ENCODE assay signal across 26 mouse cellular contexts in the genomic region with DNA sequence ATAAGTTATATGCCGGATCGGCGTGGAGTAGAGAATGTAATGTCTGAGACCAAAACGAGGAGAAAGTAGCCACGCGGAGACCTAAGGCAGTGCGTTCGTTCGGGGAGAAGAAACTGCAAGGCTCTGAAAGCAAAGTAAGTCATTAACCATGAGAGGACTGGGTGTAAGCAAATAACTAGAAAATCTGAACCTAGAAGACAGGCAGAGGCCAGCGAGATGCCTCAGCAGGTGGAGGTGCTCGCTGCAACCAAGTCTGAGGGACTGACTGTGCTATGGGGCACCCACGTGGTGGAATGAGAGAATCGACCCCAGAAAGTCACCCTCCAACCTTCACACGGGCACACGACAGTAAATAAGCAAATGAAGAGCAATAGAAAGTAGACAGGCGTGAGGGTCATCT. TPM values are rescaled to one million over a fixed set of nuclear protein-coding genes. Genes with fewer than 3 reads are reported as not detected.
A peak's percentile ranks its signal among the peaks of the same experiment; 100 is the strongest.
DNase-seq lines count a peak whose midpoint lies in the region; ATAC-seq and TF ChIP-seq lines count a peak whose summit lies in the region.
"Had no signal": no experiment of that assay in that cellular context is flagged by ENCODE, and none has a peak within 500 bp of the region (broad histone marks: within the 10 kb centered on the region; RNA-seq: fewer than 3 reads in every experiment).

No protein-coding gene starts in this region.

- no peak for TF ChIP-seq CTCF in intestine, postnatal 0 days (IDR thresholded peaks at IDR 0.05; ENCODE audit: low read depth)
- TF ChIP-seq CTCF in hindbrain, postnatal 0 days (IDR thresholded peaks at IDR 0.05; ENCODE audit: low read depth): no peak

- peak; percentile 43 to 44 for DNase-seq in kidney, adult 8-10 months
- peak; percentile 31 to 66 for DNase-seq in kidney, postnatal 25 days
- no peak for DNase-seq in hindbrain, postnatal 0 days (ENCODE audit: low spot score)
- DNase-seq in heart, embryonic 10.5 days (ENCODE audit: low spot score): no peak
- DNase-seq: adrenal gland, postnatal 14 days; B cell, adult 2 months; cerebellum, adult 11-12 months; cerebellum, adult 9-11 months; gastrocnemius, adult 2 months; gastrocnemius, postnatal 25 days; heart, postnatal 36 days had no signal

- 0 out of 2 replicates have a peak overlapping the region, but pooled peaks have one; percentile 21 for H3K4me2 ChIP-seq in intestine, postnatal 0 days (replicated peaks; ENCODE audit: low read depth)
- no peak overlapping the region for H3K4me2 ChIP-seq in intestine, embryonic 15.5 days (replicated peaks)
- H3K4me2 ChIP-seq in kidney, embryonic 15.5 days: no peak overlapping the region
- H3K4me2 ChIP-seq in hindbrain, postnatal 0 days (ENCODE audit: low read depth, low read length): no peak overlapping the region
- H3K4me2 ChIP-seq: embryonic facial prominence, embryonic 15.5 days; heart, embryonic 13.5 days; hindbrain, embryonic 15.5 days had no signal

- H3K36me3 ChIP-seq in intestine, postnatal 0 days (ENCODE audit: control insufficient read depth, insufficient read depth): no peaks in the 10 kb centered on the region
- H3K36me3 ChIP-seq in intestine, embryonic 15.5 days: no peaks in the 10 kb centered on the region
- H3K36me3 ChIP-seq in kidney, embryonic 15.5 days: no peaks in the 10 kb centered on the region
- no peaks in the 10 kb centered on the region for H3K36me3 ChIP-seq in hindbrain, postnatal 0 days (ENCODE audit: insufficient read depth, low read length)
- H3K36me3 ChIP-seq in heart, embryonic 10.5 days: no peaks in the 10 kb centered on the region
- H3K36me3 ChIP-seq: embryonic facial prominence, embryonic 15.5 days; forebrain, embryonic 10.5 days; heart, embryonic 13.5 days; hindbrain, embryonic 15.5 days had no signal

- no peak overlapping the region for H3K9ac ChIP-seq in intestine, postnatal 0 days (ENCODE audit: low read depth, low read length)
- no peak overlapping the region for H3K9ac ChIP-seq in intestine, embryonic 15.5 days
- no peak overlapping the region for H3K9ac ChIP-seq in kidney, embryonic 15.5 days
- H3K9ac ChIP-seq in hindbrain, postnatal 0 days (replicated peaks; ENCODE audit: low read length): no peak overlapping the region
- H3K9ac ChIP-seq: embryonic facial prominence, embryonic 15.5 days; heart, embryonic 13.5 days; hindbrain, embryonic 15.5 days had no signal

- H3K9me3 ChIP-seq in intestine, postnatal 0 days (ENCODE audit: control insufficient read depth): no peaks in the 10 kb centered on the region
- H3K9me3 ChIP-seq in intestine, embryonic 15.5 days: no peaks in the 10 kb centered on the region
- H3K9me3 ChIP-seq in kidney, embryonic 15.5 days (replicated peaks): no peaks in the 10 kb centered on the region
- H3K9me3 ChIP-seq in hindbrain, postnatal 0 days (ENCODE audit: low read length): no peaks in the 10 kb centered on the region
- H3K9me3 ChIP-seq in heart, embryonic 10.5 days: no peaks in the 10 kb centered on the region
- H3K9me3 ChIP-seq: embryonic facial prominence, embryonic 15.5 days; forebrain, embryonic 10.5 days; heart, embryonic 13.5 days; hindbrain, embryonic 15.5 days had no signal

- no peak for ATAC-seq in intestine, postnatal 0 days
- no peak for ATAC-seq in intestine, embryonic 15.5 days
- no peak for ATAC-seq in kidney, embryonic 15.5 days (replicated peaks; ENCODE audit: low FRiP score)
- ATAC-seq in hindbrain, postnatal 0 days: no peak
- ATAC-seq: activated CD4-positive, CD25-positive, alpha-beta regulatory T cell, adult 4 months; CD4-positive, CD25-positive, alpha-beta regulatory T cell, adult 4 months; forebrain, embryonic 14.5 days; Patski had no signal

- H3K4me3 ChIP-seq in intestine, postnatal 0 days (ENCODE audit: low read depth, low read length): no peak overlapping the region
- no peak overlapping the region for H3K4me3 ChIP-seq in intestine, embryonic 15.5 days (replicated peaks)
- no peak overlapping the region for H3K4me3 ChIP-seq in kidney, embryonic 15.5 days (replicated peaks)
- no peak overlapping the region for H3K4me3 ChIP-seq in hindbrain, postnatal 0 days (ENCODE audit: low read length)
- no peak overlapping the region for H3K4me3 ChIP-seq in heart, embryonic 10.5 days
- H3K4me3 ChIP-seq: embryonic facial prominence, embryonic 15.5 days; erythroblast, embryonic 14.5 days; forebrain, embryonic 10.5 days; gastrocnemius, adult 2 months; heart, embryonic 13.5 days; hindbrain, embryonic 15.5 days had no signal

- no peaks in the 10 kb centered on the region; the same call in 1 of the 2 replicates for H3K4me1 ChIP-seq in intestine, postnatal 0 days (replicated peaks; ENCODE audit: control insufficient read depth, insufficient read depth, low read length)
- H3K4me1 ChIP-seq in intestine, embryonic 15.5 days (replicated peaks): peaks cover 15% of the 10 kb centered on the region
- H3K4me1 ChIP-seq in kidney, embryonic 15.5 days: peaks cover 18% of the 10 kb centered on the region
- no peaks in the 10 kb centered on the region for H3K4me1 ChIP-seq in hindbrain, postnatal 0 days (ENCODE audit: insufficient read depth, low read length)
- H3K4me1 ChIP-seq in heart, embryonic 10.5 days: peaks cover 20% of the 10 kb centered on the region

- H3K27ac ChIP-seq in intestine, postnatal 0 days (ENCODE audit: low read depth, low read length): no peak overlapping the region
- H3K27ac ChIP-seq in intestine, embryonic 15.5 days: no peak overlapping the region
- H3K27ac ChIP-seq in kidney, embryonic 15.5 days: no peak overlapping the region
- H3K27ac ChIP-seq in hindbrain, postnatal 0 days: no peak overlapping the region
- H3K27ac ChIP-seq in heart, embryonic 10.5 days: no peak overlapping the region
- H3K27ac ChIP-seq: embryonic facial prominence, embryonic 15.5 days; forebrain, embryonic 10.5 days; gastrocnemius, adult 2 months; heart, embryonic 13.5 days; hindbrain, embryonic 15.5 days had no signal

- no peaks in the 10 kb centered on the region for H3K27me3 ChIP-seq in intestine, postnatal 0 days (replicated peaks; ENCODE audit: control insufficient read depth, insufficient read depth, low read length)
- no peaks in the 10 kb centered on the region for H3K27me3 ChIP-seq in intestine, embryonic 15.5 days (replicated peaks)
- no peaks in the 10 kb centered on the region for H3K27me3 ChIP-seq in kidney, embryonic 15.5 days
- H3K27me3 ChIP-seq in hindbrain, postnatal 0 days (ENCODE audit: insufficient read depth, low read length): no peaks in the 10 kb centered on the region
- H3K27me3 ChIP-seq in heart, embryonic 10.5 days (ENCODE audit: insufficient read depth, poor library complexity, severe bottlenecking): no peaks in the 10 kb centered on the region
- H3K27me3 ChIP-seq: embryonic facial prominence, embryonic 15.5 days; heart, embryonic 13.5 days; hindbrain, embryonic 15.5 days; Patski had no signal

- WGBS in intestine, postnatal 0 days: 56% methylated on average over 16 of the region's 16 CpGs
- 62% methylated on average over 16 of the region's 16 CpGs for WGBS in intestine, embryonic 15.5 days
- WGBS in kidney, embryonic 15.5 days: 62% methylated on average over 16 of the region's 16 CpGs
- WGBS in hindbrain, postnatal 0 days: 77% methylated on average over 16 of the region's 16 CpGs
- 74% methylated on average over 16 of the region's 16 CpGs for WGBS in heart, embryonic 10.5 days

RNA-seq across cellular contexts. Expression of gene Dnmbp, which starts 3.1 kb away (rescaled TPM):
- 21.4 TPM in 2 replicates for polyA plus RNA-seq in intestine, postnatal 0 days (2015; fragmentation: Nextera tagmentation; extraction: Ambion mirVana)
- polyA plus RNA-seq in intestine, embryonic 15.5 days (2015; fragmentation: Nextera tagmentation; extraction: Ambion mirVana): 35.9 and 37.0 TPM in 2 replicates
- 23.7 and 24.4 TPM in 2 replicates for polyA plus RNA-seq in kidney, embryonic 15.5 days (2015; fragmentation: Nextera tagmentation; extraction: Ambion mirVana)
- 12.8 and 13.3 TPM in 2 replicates for total RNA-seq in hindbrain, postnatal 0 days (2014; rRNA removed)
- 6.5 and 7.1 TPM in 2 replicates for polyA plus RNA-seq in hindbrain, postnatal 0 days (2015; fragmentation: Nextera tagmentation; extraction: Ambion mirVana)
- 11.9 and 15.1 TPM in 2 replicates for polyA plus RNA-seq in heart, embryonic 10.5 days (2016; fragmentation: Nextera tagmentation; extraction: Ambion mirVana)
- polyA plus RNA-seq: erythroblast, embryonic 14.5 days had no signal

RNA-seq across cellular contexts. Expression of gene Cpn1, which starts 43.3 kb away (rescaled TPM):
- 14.3 and 18.7 TPM in 2 replicates for polyA plus RNA-seq in intestine, postnatal 0 days (2015; fragmentation: Nextera tagmentation; extraction: Ambion mirVana)
- polyA plus RNA-seq in intestine, embryonic 15.5 days (2015; fragmentation: Nextera tagmentation; extraction: Ambion mirVana): 21.4 and 26.2 TPM in 2 replicates
- 51.0 and 53.5 TPM in 2 replicates for polyA plus RNA-seq in kidney, embryonic 15.5 days (2015; fragmentation: Nextera tagmentation; extraction: Ambion mirVana)
- total RNA-seq in hindbrain, postnatal 0 days (2014; rRNA removed): 0.43 and 0.84 TPM in 2 replicates
- polyA plus RNA-seq in hindbrain, postnatal 0 days (2015; fragmentation: Nextera tagmentation; extraction: Ambion mirVana): 0.43 and 0.58 TPM in 2 replicates
- 0.80 and 12.9 TPM in 2 replicates for polyA plus RNA-seq in heart, embryonic 10.5 days (2016; fragmentation: Nextera tagmentation; extraction: Ambion mirVana)
- total RNA-seq: adrenal gland, adult 18-20 months; gastrocnemius, adult 2 months; gastrocnemius, postnatal 25 days; granulocyte monocyte progenitor cell, adult 5-6 weeks had no signal
- polyA plus RNA-seq: CD4-positive, CD25-positive, alpha-beta regulatory T cell, adult 4 months; embryonic facial prominence, embryonic 11.5 days had no signal

Comparison
In these comparisons a context has a peak if more than half of its experiments do, and no peak if none do; other contexts are left out.
1. DNase-seq: peak in kidney, adult 8-10 months (2 of 2) and kidney, postnatal 25 days (2 of 2); none in hindbrain, postnatal 0 days (single experiment) and heart, embryonic 10.5 days (single experiment).